Mouse (Mus musculus) heart, postnatal 10 days (tissue): ENCODE results near the gene Calr. TPM values are rescaled to one million over a fixed set of nuclear protein-coding genes. Genes with fewer than 3 reads are reported as not detected.
"Not testable (repeated sequence)": the region's sequence is repeated elsewhere in the genome, so short reads cannot be mapped to it uniquely, and the experiment has no call there.

Source experiments
- DNase-seq, 2 experiments: peaks; one replicate each; pipeline ENCODE4 v3.0.0; 2021
- intact Hi-C: fragments of 180-260 bp; cut with DNase I; formaldehyde crosslinking; loops from one replicate; pipeline ENCODE4 v1.15.1; 2025
- total RNA-seq, 2 experiments: library from RNA; stranded (reverse); gene quantifications; 2 replicates each; pipeline ENCODE4 v1.2.3; 2021

The Calr gene
- total RNA-seq, 2 experiments from 2014 or later = 275 to 333 TPM

- DNase-seq = peak; percentile 52 to 61
Measured at GRCm38 (mm10) chr8:84845355-84846093, 1.2 kb downstream of the Calr start.

GRCm38 (mm10) chr8:84844397-84845070, 2.2 kb downstream of the Calr start:
- intact Hi-C loops = no loop called here

More at GRCm38 (mm10) chr8:84845355-84846093, 1.2 kb downstream of the Calr start:
- intact Hi-C loops = loop anchor here (2.0 kb wide), 1 partner anchor 57 kb away; no protein-coding TSS in a partner anchor

GRCm38 (mm10) chr8:84841514-84841913, 5.2 kb downstream of the Calr start:
- DNase-seq = no peak
- intact Hi-C loops = no loop called here

More at GRCm38 (mm10) chr8:84844397-84845070, 2.2 kb downstream of the Calr start:
- no peak for DNase-seq

- DNase-seq = peak; percentile 92 to 94
- intact Hi-C loops = no loop called here
Measured at GRCm38 (mm10) chr8:84840248-84840999, 6.3 kb downstream of the Calr start, which contains the start of gene Rad23a. Gene Rad23a, minus strand, starts transcription at chr8:84840665.

GRCm38 (mm10) chr8:84839875-84840247, 6.9 kb downstream of the Calr start:
- intact Hi-C loops = no loop called here
- no peak for DNase-seq

GRCm38 (mm10) chr8:84839411-84839810, 7.3 kb downstream of the Calr start:
- no peak for DNase-seq
- intact Hi-C loops = no loop called here

GRCm38 (mm10) chr8:84838513-84838912, 8.2 kb downstream of the Calr start:
- DNase-seq = no peak
- intact Hi-C loops = no loop called here

- intact Hi-C loops = no loop called here
- DNase-seq = no peak
Measured at GRCm38 (mm10) chr8:84837912-84838470, 8.7 kb downstream of the Calr start.

- no peak for DNase-seq
- intact Hi-C loops = no loop called here
Measured at GRCm38 (mm10) chr8:84837149-84837911, 9.4 kb downstream of the Calr start.

GRCm38 (mm10) chr8:84834866-84835855, 11.6 kb downstream of the Calr start:
- peak; percentile 72 to 77 for DNase-seq
- intact Hi-C loops = no loop called here

- DNase-seq = no peak
- intact Hi-C loops = no loop called here
Measured at GRCm38 (mm10) chr8:84834002-84834865, 12.5 kb downstream of the Calr start.

GRCm38 (mm10) chr8:84832759-84833742, 13.7 kb downstream of the Calr start:
- DNase-seq = no peak
- intact Hi-C loops = no loop called here

GRCm38 (mm10) chr8:84832034-84832717, 14.6 kb downstream of the Calr start:
- DNase-seq = peak; percentile 86 to 87
- intact Hi-C loops = no loop called here

- DNase-seq = peak; percentile 40 to 57
- intact Hi-C loops = no loop called here
Measured at GRCm38 (mm10) chr8:84831490-84831889, 15.2 kb downstream of the Calr start, which contains the start of gene Gadd45gip1. Gene Gadd45gip1, plus strand, starts transcription at chr8:84831522.

- intact Hi-C loops, DNase-seq: not testable (repeated sequence)
Measured at GRCm38 (mm10) chr8:84826518-84826917, 20.2 kb downstream of the Calr start.

GRCm38 (mm10) chr8:84825636-84826035, 21.1 kb downstream of the Calr start:
- intact Hi-C loops = no loop called here
- DNase-seq = no peak
